Mouse (Mus musculus) heart, embryonic 11.5 days (tissue): Measurements from ENCODE around the gene Meis2. TPM values are rescaled to one million over a fixed set of nuclear protein-coding genes. Genes with fewer than 3 reads are reported as not detected.

Experiments
- ATAC-seq: fragments of 200-750 bp; cut with Nextera tagmentation; replicated peaks from 2 replicates; pipeline ENCODE4 v1.8.0; 2017; ENCODE audit warnings: moderate library complexity; ENCODE audit not compliant: insufficient number of reproducible peaks, low FRiP score, low TSS enrichment
- H3K27ac ChIP-seq: fragments of 300-500 bp; sonication (generic); 2 replicates; pipeline ENCODE4 v1.5.1; 2014; ENCODE audit warnings: mild to moderate bottlenecking, low read depth, low read length
- H3K27me3 ChIP-seq: fragments of 300-500 bp; sonication (generic); 2 replicates; pipeline ENCODE4 v1.6.1; 2014; ENCODE audit warnings: mild to moderate bottlenecking, low read length, mixed read lengths; ENCODE audit not compliant: control insufficient read depth, insufficient read depth
- H3K36me3 ChIP-seq: fragments of 300-500 bp; sonication (generic); 2 replicates; pipeline ENCODE4 v1.6.1; 2014; ENCODE audit warnings: mild to moderate bottlenecking, low read length, moderate library complexity, mixed read lengths; ENCODE audit not compliant: control insufficient read depth, insufficient read depth
- H3K4me1 ChIP-seq: fragments of 300-500 bp; sonication (generic); 2 replicates; pipeline ENCODE4 v1.6.1; 2014; ENCODE audit warnings: low read length; ENCODE audit not compliant: control insufficient read depth, insufficient read depth
- H3K4me2 ChIP-seq: fragments of 300-500 bp; sonication (generic); 2 replicates; pipeline ENCODE4 v1.6.1; 2014; ENCODE audit warnings: mild to moderate bottlenecking, moderate library complexity
- H3K4me3 ChIP-seq: fragments of 300-500 bp; sonication (generic); 2 replicates; pipeline ENCODE4 v1.5.1; 2014; ENCODE audit warnings: low read depth, low read length
- H3K9ac ChIP-seq: fragments of 300-500 bp; sonication (generic); 2 replicates; pipeline ENCODE4 v1.6.1; 2014; ENCODE audit warnings: mild to moderate bottlenecking, low read depth, low read length, moderate library complexity
- H3K9me3 ChIP-seq: fragments of 300-500 bp; sonication (generic); replicated peaks from 2 replicates; pipeline ENCODE4 v1.6.1; 2016; ENCODE audit warnings: low read length; ENCODE audit not compliant: control insufficient read depth
- WGBS: fragments of 180-500 bp; shearing (Covaris S2); extraction: QIAGEN DNeasy Blood & Tissue Kit; methylation state at CpG from one replicate; pipeline ENCODE4 v1.1.7; 2014; ENCODE audit not compliant: insufficient replicate concordance; 5-methylcytosine and 5-hydroxymethylcytosine counted together
- polyA plus RNA-seq: library from polyadenylated mRNA; unstranded; fragments of >200 nt; fragmentation: Nextera tagmentation; extraction: Ambion mirVana; gene quantifications from 2 replicates; pipeline ENCODE4 v1.2.1, GENCODE M21; 2014

The Meis2 gene
- polyA plus RNA-seq, 1 experiment from 2014 or later: 59.8 TPM

DNA sequence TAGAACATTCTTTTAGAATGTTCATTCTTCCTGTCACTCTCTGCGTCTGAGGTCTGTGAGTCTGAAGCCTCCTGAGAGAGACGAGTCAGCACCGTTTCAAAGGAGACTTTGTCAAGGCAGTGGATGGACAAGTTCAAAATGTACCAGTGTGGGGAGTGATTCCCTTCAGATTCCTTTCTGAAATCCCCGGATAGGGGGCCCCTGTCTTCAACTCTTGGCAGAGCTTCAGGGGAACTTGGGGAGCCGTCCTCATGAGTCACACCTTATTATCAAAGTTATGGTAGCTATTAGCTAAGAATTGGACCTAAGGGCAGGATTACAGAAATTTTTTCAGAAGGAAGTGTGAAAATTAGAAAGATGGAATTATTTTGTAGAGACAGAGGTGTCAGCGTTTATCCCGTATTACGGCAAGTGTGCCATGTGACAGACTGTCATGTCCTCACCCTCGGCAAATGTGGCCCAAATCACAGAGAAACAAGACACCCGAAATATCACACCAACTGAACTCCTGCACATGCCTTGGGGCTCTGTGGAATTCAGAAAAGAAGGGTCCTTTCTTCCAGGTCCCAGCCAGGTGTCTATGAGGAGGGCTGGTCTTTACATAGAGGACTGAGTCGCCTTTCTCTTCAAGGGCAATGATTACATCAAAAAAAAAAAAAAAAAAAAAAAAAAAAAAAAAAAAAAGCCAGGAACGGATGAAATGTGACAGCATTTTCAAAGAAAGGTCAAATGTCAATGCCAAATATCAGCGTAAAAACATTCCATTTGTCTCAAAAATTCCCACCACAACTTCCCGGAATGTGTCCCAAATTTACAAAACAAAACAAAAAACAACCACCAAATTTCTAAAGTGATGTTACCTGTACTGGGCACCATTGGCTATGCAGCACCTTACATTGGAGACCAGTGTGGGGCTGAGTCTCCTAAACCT lies 146.2 kb downstream of the Meis2 start:
- WGBS: 76% methylated on average over 14 of the region's 14 CpGs
- ATAC-seq: no peak
- H3K4me1 ChIP-seq: peaks cover 30% of the 10 kb centered on the region

DNA sequence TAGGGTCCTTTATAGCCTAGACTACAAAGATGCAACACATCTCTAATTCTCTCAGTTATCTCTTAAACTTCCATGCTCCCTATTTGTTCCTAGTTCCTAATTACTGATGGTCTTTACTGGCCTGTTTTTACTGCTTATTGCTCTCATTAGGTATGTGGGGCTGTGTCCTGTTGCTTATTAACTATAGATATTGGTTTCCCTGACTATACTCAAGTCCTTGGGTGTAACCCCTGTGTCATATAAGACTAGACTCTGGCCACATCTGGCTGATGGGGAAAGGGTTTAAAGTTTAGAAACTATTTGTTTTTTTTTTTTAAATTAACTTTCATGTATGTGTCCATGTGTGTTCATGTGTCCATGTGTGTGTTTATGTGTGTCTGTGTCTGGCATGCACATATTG lies 147.1 kb downstream of the Meis2 start:
- no peak for ATAC-seq
- no peaks in the 10 kb centered on the region for H3K9me3 ChIP-seq
- H3K27me3 ChIP-seq: no peaks in the 10 kb centered on the region
- H3K4me3 ChIP-seq: no peak overlapping the region
- H3K27ac ChIP-seq: no peak overlapping the region
- H3K4me2 ChIP-seq: no peak overlapping the region
- no peaks in the 10 kb centered on the region for H3K36me3 ChIP-seq
- H3K9ac ChIP-seq: no peak overlapping the region
- H3K4me1 ChIP-seq: peaks cover 30% of the 10 kb centered on the region

More for the DNA sequence above, 146.2 kb downstream of the Meis2 start:
- Histone ChIP-seq H3K9ac (no peak overlapping the region), H3K27ac (no peak overlapping the region), H3K4me3 (no peak overlapping the region), H3K36me3 (no peaks in the 10 kb centered on the region), H3K9me3 (no peaks in the 10 kb centered on the region), H3K27me3 (no peaks in the 10 kb centered on the region), H3K4me2 (no peak overlapping the region)

GRCm38 (mm10) chr2:115914539-115914938 lies 151.1 kb downstream of the Meis2 start:
- Histone ChIP-seq H3K4me1 (peaks cover 15% of the 10 kb centered on the region), H3K4me2 (no peak overlapping the region), H3K27ac (no peak overlapping the region), H3K36me3 (no peaks in the 10 kb centered on the region), H3K9ac (no peak overlapping the region), H3K9me3 (no peaks in the 10 kb centered on the region), H3K27me3 (no peaks in the 10 kb centered on the region), H3K4me3 (no peak overlapping the region)
- 61% methylated on average over 3 of the region's 4 CpGs for WGBS
- no peak for ATAC-seq

DNA sequence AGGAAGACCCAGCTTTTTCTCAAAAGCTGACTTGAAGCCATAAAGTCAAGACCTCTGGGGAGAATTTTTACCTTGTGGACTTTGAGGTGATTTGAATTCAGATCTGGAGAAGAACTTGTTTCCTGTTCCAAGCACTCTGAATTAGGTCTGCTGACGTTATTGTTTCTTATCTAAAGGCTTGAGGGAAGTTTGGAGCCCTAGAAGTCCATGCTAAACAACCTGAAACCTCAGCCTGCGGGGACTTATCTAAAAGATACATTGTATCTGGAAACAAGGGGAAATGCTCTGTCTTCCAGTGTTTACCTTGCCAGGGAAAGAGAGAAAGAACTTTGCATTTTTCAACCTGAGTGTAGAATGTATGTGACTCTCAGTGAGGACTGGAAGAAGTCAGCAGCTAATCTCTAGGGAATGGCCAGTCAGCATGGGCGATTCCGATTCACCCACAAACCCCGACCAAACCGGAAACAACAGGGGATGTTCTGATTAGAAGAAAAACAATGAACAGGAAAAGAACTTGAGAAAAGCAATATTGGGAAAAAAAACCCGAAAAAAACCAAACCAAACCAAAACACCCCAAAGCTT lies 152.6 kb downstream of the Meis2 start:
- H3K27me3 ChIP-seq: no peaks in the 10 kb centered on the region
- H3K36me3 ChIP-seq: no peaks in the 10 kb centered on the region
- no peaks in the 10 kb centered on the region for H3K9me3 ChIP-seq
- 22% methylated on average over 7 of the region's 7 CpGs for WGBS
- H3K27ac ChIP-seq: no peak overlapping the region
- H3K4me1 ChIP-seq: peaks cover 15% of the 10 kb centered on the region
- H3K4me2 ChIP-seq: no peak overlapping the region
- no peak overlapping the region for H3K4me3 ChIP-seq
- ATAC-seq: no peak
- no peak overlapping the region for H3K9ac ChIP-seq

DNA sequence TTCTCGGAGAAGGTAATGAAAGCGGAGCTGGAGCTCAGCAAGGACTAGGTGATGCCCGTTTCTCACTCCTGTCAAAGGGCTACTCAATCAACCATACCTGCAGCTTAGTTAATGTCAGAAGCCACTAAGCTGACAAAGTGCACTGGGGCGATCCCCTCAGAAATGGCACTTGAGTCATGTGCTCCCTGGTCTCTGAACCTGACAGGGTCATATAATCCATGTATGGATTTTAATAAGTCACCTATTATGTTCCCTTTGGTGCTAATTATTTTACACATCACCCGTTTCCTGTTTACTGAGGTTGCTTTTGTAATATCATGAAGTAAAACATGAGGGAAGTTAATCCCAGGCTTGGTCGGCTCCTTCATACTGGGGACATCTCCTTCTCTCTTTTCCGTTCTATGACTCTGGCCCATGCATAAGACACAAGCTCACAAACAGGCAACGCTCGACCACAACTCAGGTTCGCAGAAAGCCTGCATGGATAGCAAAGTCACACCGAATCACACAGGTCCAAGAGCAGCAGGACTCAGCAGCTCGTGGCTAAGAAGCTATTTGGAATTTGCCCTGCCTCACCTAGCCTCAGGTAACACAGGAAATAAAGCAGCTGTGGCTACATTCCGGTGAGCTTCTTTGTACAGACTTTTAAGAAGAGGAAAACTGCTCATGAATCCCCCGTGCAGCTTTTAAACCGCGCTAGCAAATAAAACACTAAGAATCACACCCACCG lies 153.6 kb downstream of the Meis2 start:
- Histone ChIP-seq H3K27ac (no peak overlapping the region; the same call in 1 of the 2 replicates), H3K9ac (no peak overlapping the region), H3K4me2 (no peak overlapping the region), H3K4me1 (peaks cover 15% of the 10 kb centered on the region), H3K36me3 (no peaks in the 10 kb centered on the region), H3K27me3 (no peaks in the 10 kb centered on the region), H3K9me3 (no peaks in the 10 kb centered on the region), H3K4me3 (no peak overlapping the region)
- 81% methylated on average over 17 of the region's 17 CpGs for WGBS
- no peak for ATAC-seq

DNA sequence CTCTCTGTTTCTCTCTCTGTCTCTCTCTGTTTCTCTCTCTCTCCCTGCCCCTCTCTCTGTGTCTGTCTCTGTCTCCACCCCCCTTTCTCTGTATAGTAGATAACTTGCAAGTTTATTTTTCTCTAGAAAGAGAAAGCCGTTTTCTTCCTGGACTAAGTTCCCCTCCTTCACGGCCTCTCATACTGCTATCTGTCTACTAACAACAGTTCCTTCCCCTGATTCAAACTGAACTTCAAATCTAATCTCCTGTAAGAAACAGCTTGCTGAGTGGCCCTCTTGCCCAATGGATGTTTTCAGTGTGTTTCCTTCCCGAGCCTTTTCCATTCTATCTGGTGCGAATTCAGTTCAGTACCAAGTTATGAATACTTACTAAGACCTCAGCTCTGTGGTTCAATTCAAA lies 155.4 kb downstream of the Meis2 start:
- no peaks in the 10 kb centered on the region for H3K36me3 ChIP-seq
- H3K27me3 ChIP-seq: no peaks in the 10 kb centered on the region
- ATAC-seq: no peak
- H3K4me1 ChIP-seq: peaks cover 8% of the 10 kb centered on the region
- H3K4me3 ChIP-seq: no peak overlapping the region
- H3K9ac ChIP-seq: no peak overlapping the region
- 25% methylated on average over 4 of the region's 4 CpGs for WGBS
- no peaks in the 10 kb centered on the region for H3K9me3 ChIP-seq
- peak overlapping the region; percentile 41; the same call in 1 of the 2 replicates for H3K27ac ChIP-seq
- peak overlapping the region; percentile 32; the same call in 1 of the 2 replicates for H3K4me2 ChIP-seq

GRCm38 (mm10) chr2:115901007-115901406 lies 164.6 kb downstream of the Meis2 start:
- H3K27me3 ChIP-seq: no peaks in the 10 kb centered on the region
- peaks cover 16% of the 10 kb centered on the region for H3K4me1 ChIP-seq
- no peak overlapping the region for H3K4me2 ChIP-seq
- H3K9me3 ChIP-seq: no peaks in the 10 kb centered on the region
- 0 out of 2 replicates have a peak, but pooled peaks have one; percentile 26 for ATAC-seq
- H3K36me3 ChIP-seq: no peaks in the 10 kb centered on the region
- H3K27ac ChIP-seq: peak overlapping the region; percentile 47; the same call in 1 of the 2 replicates
- WGBS: 59% methylated on average over 6 of the region's 6 CpGs
- no peak overlapping the region for H3K9ac ChIP-seq
- H3K4me3 ChIP-seq: no peak overlapping the region

- Histone ChIP-seq H3K4me3 (no peak overlapping the region), H3K4me1 (peaks cover 31% of the 10 kb centered on the region), H3K36me3 (no peaks in the 10 kb centered on the region), H3K9me3 (no peaks in the 10 kb centered on the region), H3K27ac (no peak overlapping the region), H3K27me3 (no peaks in the 10 kb centered on the region), H3K9ac (no peak overlapping the region), H3K4me2 (no peak overlapping the region)
- WGBS: 76% methylated on average over 5 of the region's 5 CpGs
- no peak for ATAC-seq
Observed at GRCm38 (mm10) chr2:115897559-115897958, 168.1 kb downstream of the Meis2 start.
